Mouse (Mus musculus) neural tube, embryonic 10.5 days (tissue): ENCODE data around the gene Abhd5.
"Not testable (repeated sequence)": the region's sequence is repeated elsewhere in the genome, so short reads cannot be mapped to it uniquely, and the experiment has no call there.

Experiments
- DNase-seq: peaks from one replicate; pipeline ENCODE4 v3.0.0-alpha.2; 2017; ENCODE audit warnings: low spot score; ENCODE audit errors: extremely low spot score

The Abhd5 gene

GRCm38 (mm10) chr9:122351303-122352024, at the start of gene Abhd5:
TSS of gene Abhd5 (plus strand) at chr9:122351608.
- DNase-seq, result peak; percentile 91

GRCm38 (mm10) chr9:122305302-122305701, 46.1 kb upstream of the Abhd5 start:
- no peak for DNase-seq

GRCm38 (mm10) chr9:122309013-122309980, 42.1 kb upstream of the Abhd5 start:
- DNase-seq, result no peak

GRCm38 (mm10) chr9:122310613-122311049, 40.8 kb upstream of the Abhd5 start:
- peak; percentile 93 for DNase-seq

GRCm38 (mm10) chr9:122311051-122311760, 40.2 kb upstream of the Abhd5 start:
- DNase-seq, result no peak

- no peak for DNase-seq
Observed at GRCm38 (mm10) chr9:122312296-122312990, 39.0 kb upstream of the Abhd5 start.

- DNase-seq, result not testable (repeated sequence)
Observed at GRCm38 (mm10) chr9:122313128-122313527, 38.3 kb upstream of the Abhd5 start.

- no peak for DNase-seq
Observed at GRCm38 (mm10) chr9:122314386-122314785, 37.0 kb upstream of the Abhd5 start.

- DNase-seq, result no peak
Observed at GRCm38 (mm10) chr9:122314942-122315341, 36.5 kb upstream of the Abhd5 start.

- no peak for DNase-seq
Observed at GRCm38 (mm10) chr9:122315501-122315900, 35.9 kb upstream of the Abhd5 start.

- DNase-seq, result no peak
Observed at GRCm38 (mm10) chr9:122316562-122316961, 34.8 kb upstream of the Abhd5 start.

- DNase-seq, result no peak
Observed at GRCm38 (mm10) chr9:122320626-122321025, 30.8 kb upstream of the Abhd5 start.

GRCm38 (mm10) chr9:122322356-122322755, 29.1 kb upstream of the Abhd5 start:
- no peak for DNase-seq

- DNase-seq, result no peak
Observed at GRCm38 (mm10) chr9:122325996-122326395, 25.4 kb upstream of the Abhd5 start.

GRCm38 (mm10) chr9:122328199-122328598, 23.2 kb upstream of the Abhd5 start:
- no peak for DNase-seq

GRCm38 (mm10) chr9:122336677-122337076, 14.7 kb upstream of the Abhd5 start:
- DNase-seq, result no peak

GRCm38 (mm10) chr9:122337510-122337931, 13.9 kb upstream of the Abhd5 start:
- DNase-seq, result no peak

- no peak for DNase-seq
Observed at GRCm38 (mm10) chr9:122339972-122340371, 11.4 kb upstream of the Abhd5 start.

GRCm38 (mm10) chr9:122343399-122343798, 8.0 kb upstream of the Abhd5 start:
- DNase-seq, result no peak

- DNase-seq, result no peak
Observed at GRCm38 (mm10) chr9:122344560-122344959, 6.8 kb upstream of the Abhd5 start.

- no peak for DNase-seq
Observed at GRCm38 (mm10) chr9:122345291-122345690, 6.1 kb upstream of the Abhd5 start.
